Mouse (Mus musculus) embryo, embryonic 10 days (tissue): ENCODE results near the gene Kctd8.

Experiments used
- DNase-seq: peaks from one replicate; pipeline ENCODE4 v3.0.0-alpha.2; 2015; ENCODE audit warnings: low spot score

The Kctd8 gene

GRCm38 (mm10) chr5:69156489-69156888 is 185.0 kb downstream of the Kctd8 start:
- DNase-seq, result no peak

DNA sequence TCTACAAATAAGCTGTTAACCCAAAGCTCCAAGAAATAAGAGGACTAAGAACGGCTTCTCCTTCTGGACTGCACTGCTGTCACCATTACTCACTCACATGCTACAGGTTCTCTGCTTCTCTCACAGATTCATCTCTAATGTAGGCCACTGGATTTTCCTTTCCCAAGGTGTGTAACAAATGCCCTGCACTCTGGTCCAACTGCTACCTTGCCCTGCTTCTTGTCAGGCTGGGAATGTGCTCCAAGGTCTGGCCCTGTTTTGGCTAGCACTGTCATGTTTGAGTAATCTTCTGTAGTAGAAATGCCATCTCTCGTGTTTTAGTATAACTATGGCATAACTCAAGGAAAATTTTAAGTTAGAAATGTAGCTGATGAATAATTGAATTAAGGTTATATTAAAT is 195.7 kb downstream of the Kctd8 start:
- DNase-seq, result no peak

- DNase-seq, result no peak
These were observed 200.4 kb downstream of the Kctd8 start for GRCm38 (mm10) chr5:69141082-69141481.

DNA sequence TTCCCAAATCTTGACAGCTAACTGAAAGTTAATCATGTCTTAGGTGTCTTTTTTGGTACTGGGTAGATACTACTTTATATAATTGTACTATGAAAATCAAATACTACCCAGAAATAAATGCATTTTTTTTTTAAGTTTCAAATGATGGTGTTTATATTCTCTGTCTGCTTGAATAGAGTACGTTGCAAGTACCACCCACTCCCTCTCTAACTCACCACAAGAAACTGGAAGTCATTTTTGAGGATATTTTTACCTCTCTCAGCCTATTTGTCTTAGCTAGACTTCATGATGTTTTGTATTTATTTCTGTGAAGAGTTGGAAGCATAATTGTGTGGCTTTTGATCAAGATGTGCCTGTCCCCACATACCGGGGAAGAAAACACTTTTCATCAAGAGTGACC is 232.8 kb downstream of the Kctd8 start:
- no peak for DNase-seq

DNA sequence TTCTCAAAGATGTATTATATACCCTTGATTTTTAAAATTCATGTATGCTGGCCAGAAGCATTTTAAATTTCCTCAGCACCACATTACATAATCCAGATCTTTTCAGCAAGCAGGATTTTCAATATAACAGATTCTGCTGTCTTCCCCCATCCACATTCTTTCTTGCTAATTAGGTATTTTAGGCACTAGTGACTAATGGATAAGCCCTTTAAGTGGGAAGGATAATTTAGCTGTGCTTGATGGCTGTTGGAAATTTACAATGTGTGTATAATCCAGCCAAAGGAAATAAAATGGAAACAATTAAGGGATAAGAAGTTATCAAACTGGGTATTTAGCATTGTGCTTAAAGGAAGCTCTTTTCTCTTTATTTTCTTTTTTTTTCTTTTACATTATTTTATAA is 252.6 kb downstream of the Kctd8 start:
- no peak for DNase-seq
